Mouse (Mus musculus): ENCODE results near the gene Hist1h2bn.
A peak's percentile ranks its signal among the peaks of the same experiment; 100 is the strongest.

- TF ChIP-seq CTCF (IDR thresholded peaks at IDR 0.05; ENCODE audit: borderline replicate concordance, extremely low read depth, insufficient read depth, insufficient read length), result no peak
- TF ChIP-seq POLR2A (IDR thresholded peaks at IDR 0.05; ENCODE audit: borderline replicate concordance, extremely low read depth, insufficient read depth, insufficient read length, poor library complexity, severe bottlenecking), result peak; percentile 27; the same call in 1 of the 2 replicates
Observed at GRCm38 (mm10) chr13:21779767-21780731, 26.1 kb downstream of the Hist1h2bn start, which contains the start of gene Hist1h1b.

All from brain, embryonic 14.5 days (tissue).